Mouse (Mus musculus) heart, embryonic 15.5 days (tissue): ENCODE measurements around the gene Ndufa9. TPM values are rescaled to one million over a fixed set of nuclear protein-coding genes. Genes with fewer than 3 reads are reported as not detected.

Experiments used
- polyA plus RNA-seq: library from polyadenylated mRNA; unstranded; fragments of >200 nt; fragmentation: Nextera tagmentation; extraction: Ambion mirVana; gene quantifications from 2 replicates; pipeline ENCODE4 v1.2.1, GENCODE M21; 2015

Gene Ndufa9
- polyA plus RNA-seq, 1 experiment from 2014 or later: 410 TPM

Other genes starting within 250 kb of the Ndufa9 start
- gene Kcna1, start 202.8 kb downstream of the Ndufa9 start, polyA plus RNA-seq: 0.18 and 0.33 TPM in 2 replicates
- 1.5 and 2.2 TPM in 2 replicates for gene Kcna6, start 108.5 kb downstream of the Ndufa9 start, polyA plus RNA-seq
- gene Akap3, start 4.0 kb upstream of the Ndufa9 start, polyA plus RNA-seq: not detected in 2 replicates
- gene Dyrk4, start 72.7 kb upstream of the Ndufa9 start, polyA plus RNA-seq: 0.29 TPM in 1 of 2 replicates, not detected in the other
- gene Rad51ap1, start 90.5 kb upstream of the Ndufa9 start, polyA plus RNA-seq: 27.7 and 32.9 TPM in 2 replicates
- gene D6Wsu163e, start 90.8 kb upstream of the Ndufa9 start, polyA plus RNA-seq: 12.0 TPM in 2 replicates
- 0.08 and 0.11 TPM in 2 replicates for gene Fgf6, start 166.4 kb upstream of the Ndufa9 start, polyA plus RNA-seq
- 0.24 TPM in 2 replicates for gene Fgf23, start 223.8 kb upstream of the Ndufa9 start, polyA plus RNA-seq